Mouse (Mus musculus): ENCODE measurements around the gene Hnrnpul1. TPM values are rescaled to one million over a fixed set of nuclear protein-coding genes. Genes with fewer than 3 reads are reported as not detected.

Gene Hnrnpul1
- polyA plus RNA-seq, 1 experiment from 2014 or later: 32.4 TPM

- ATAC-seq (peak; percentile 97), DNase-seq (ENCODE audit: low spot score) (peak; percentile 98)
- Histone ChIP-seq H3K9me3 (ENCODE audit: low read length) (no peaks in the 10 kb centered on the region), H3K4me1 (ENCODE audit: insufficient read depth, low read depth, low read length) (peaks cover 21% of the 10 kb centered on the region), H3K4me3 (ENCODE audit: low read depth, low read length) (peak within 1 kb of the TSS; percentile 63), H3K27me3 (replicated peaks; ENCODE audit: insufficient read depth, low read length) (no peaks in the 10 kb centered on the region), H3K4me2 (replicated peaks; ENCODE audit: low read depth, low read length) (peak within 1 kb of the TSS; percentile 27), H3K27ac (ENCODE audit: low read length) (peak within 1 kb of the TSS; percentile 92), H3K9ac (replicated peaks; ENCODE audit: low read depth) (0 out of 2 replicates have a peak within 1 kb of the TSS, but pooled peaks have one; percentile 39), H3K36me3 (ENCODE audit: insufficient read depth, low read length) (no peaks in the 10 kb centered on the region)
- under 1% methylated on average over 46 of the region's 46 CpGs for WGBS
- peak; percentile 16 for TF ChIP-seq CTCF (IDR thresholded peaks at IDR 0.05)
- TF ChIP-seq EP300 (IDR thresholded peaks at IDR 0.05): no peak
Measured at GRCm38 (mm10) chr7:25680514-25681258, 73.9 kb downstream of the Hnrnpul1 start, which contains the start of gene B9d2. TSS of gene B9d2 (plus strand) at chr7:25680780.

- 9% methylated on average over 6 of the region's 6 CpGs for WGBS
- Histone ChIP-seq H3K9ac (replicated peaks; ENCODE audit: low read depth) (no peak overlapping the region), H3K36me3 (ENCODE audit: insufficient read depth, low read length) (no peaks in the 10 kb centered on the region), H3K27me3 (replicated peaks; ENCODE audit: insufficient read depth, low read length) (no peaks in the 10 kb centered on the region), H3K9me3 (ENCODE audit: low read length) (no peaks in the 10 kb centered on the region), H3K4me3 (ENCODE audit: low read depth, low read length) (peak overlapping the region; percentile 63; the same call in 1 of the 2 replicates), H3K4me1 (ENCODE audit: insufficient read depth, low read depth, low read length) (peaks cover 24% of the 10 kb centered on the region), H3K27ac (ENCODE audit: low read length) (peak overlapping the region; percentile 92; the same call in 1 of the 2 replicates), H3K4me2 (replicated peaks; ENCODE audit: low read depth, low read length) (peak overlapping the region; percentile 27)
- DNase-seq (ENCODE audit: low spot score): peak; percentile 59
- no peak for ATAC-seq
- TF ChIP-seq CTCF (IDR thresholded peaks at IDR 0.05) (peak; percentile 46), EP300 (IDR thresholded peaks at IDR 0.05) (peak; percentile 30; the same call in 1 of the 2 replicates)
Measured at GRCm38 (mm10) chr7:25679971-25680370, 74.6 kb downstream of the Hnrnpul1 start.

DNA sequence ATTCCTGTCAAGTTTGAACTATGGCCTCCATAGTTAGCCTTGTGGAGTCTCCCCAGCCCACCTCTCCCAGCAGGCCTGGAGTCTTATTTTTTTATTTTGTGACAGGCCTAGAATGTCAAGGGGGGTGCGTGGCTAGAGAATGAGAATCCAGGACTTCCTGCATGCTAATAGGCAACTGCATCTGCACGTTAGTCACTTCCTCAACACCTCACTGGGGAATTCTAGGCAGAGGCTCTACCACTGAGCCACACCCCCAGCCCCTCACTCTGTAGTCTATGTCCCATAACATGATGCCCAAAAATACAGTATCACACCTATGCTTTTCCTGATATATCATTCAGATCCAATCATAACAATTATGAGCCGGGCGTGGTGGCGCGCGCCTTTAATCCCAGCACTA is 77.5 kb downstream of the Hnrnpul1 start:
- Histone ChIP-seq H3K27me3 (replicated peaks; ENCODE audit: insufficient read depth, low read length) (peaks cover 4% of the 10 kb centered on the region; the same call in 1 of the 2 replicates), H3K4me3 (ENCODE audit: low read depth, low read length) (no peak overlapping the region), H3K4me2 (replicated peaks; ENCODE audit: low read depth, low read length) (no peak overlapping the region), H3K36me3 (ENCODE audit: insufficient read depth, low read length) (no peaks in the 10 kb centered on the region), H3K9ac (replicated peaks; ENCODE audit: low read depth) (no peak overlapping the region), H3K4me1 (ENCODE audit: insufficient read depth, low read depth, low read length) (peaks cover 26% of the 10 kb centered on the region), H3K27ac (ENCODE audit: low read length) (peak overlapping the region; percentile 38; the same call in 1 of the 2 replicates), H3K9me3 (ENCODE audit: low read length) (no peaks in the 10 kb centered on the region)
- ATAC-seq (no peak), DNase-seq (ENCODE audit: low spot score) (no peak)
- TF ChIP-seq EP300 (IDR thresholded peaks at IDR 0.05) (no peak), CTCF (IDR thresholded peaks at IDR 0.05) (no peak)
- WGBS: 87% methylated on average over 7 of the region's 7 CpGs

DNA sequence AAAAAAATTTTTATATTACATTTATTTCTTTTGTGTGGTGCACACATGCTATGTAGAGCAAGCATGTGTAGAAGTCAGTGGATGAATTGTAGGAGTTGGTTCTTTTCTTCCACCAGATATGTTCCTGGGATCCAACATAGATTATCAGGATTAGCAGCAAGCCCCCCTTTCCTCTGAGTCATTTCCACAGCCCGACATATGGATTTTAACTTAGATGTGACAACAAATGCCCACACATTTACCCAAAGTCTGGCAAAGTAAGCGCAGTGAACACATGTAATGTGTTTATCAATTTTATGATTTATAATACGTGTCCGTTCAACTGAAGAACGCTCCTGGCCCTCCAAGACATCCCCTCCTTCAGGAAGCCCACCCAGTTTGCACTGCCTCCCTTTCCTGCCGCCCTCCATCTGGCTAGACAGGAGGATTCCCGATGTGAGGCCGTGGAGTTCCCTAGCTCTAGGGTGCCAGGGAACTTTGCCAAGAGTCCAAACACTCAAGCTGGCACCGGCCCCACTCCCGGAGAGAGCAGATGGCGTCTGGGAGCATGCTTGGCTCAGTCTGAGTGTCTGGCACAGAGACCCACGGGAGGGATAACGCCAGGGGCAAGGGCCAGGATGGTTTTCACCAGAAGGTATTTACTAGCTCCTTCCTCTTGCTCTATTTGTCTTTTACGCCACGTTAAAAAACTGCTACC is 78.3 kb downstream of the Hnrnpul1 start:
- H3K9ac ChIP-seq (replicated peaks; ENCODE audit: low read depth): no peak overlapping the region
- no peak overlapping the region for H3K4me3 ChIP-seq (ENCODE audit: low read depth, low read length)
- no peaks in the 10 kb centered on the region for H3K9me3 ChIP-seq (ENCODE audit: low read length)
- H3K27me3 ChIP-seq (replicated peaks; ENCODE audit: insufficient read depth, low read length): peaks cover 4% of the 10 kb centered on the region; the same call in 1 of the 2 replicates
- H3K4me1 ChIP-seq (ENCODE audit: insufficient read depth, low read depth, low read length): peaks cover 22% of the 10 kb centered on the region
- no peak for TF ChIP-seq CTCF (IDR thresholded peaks at IDR 0.05)
- no peak for TF ChIP-seq EP300 (IDR thresholded peaks at IDR 0.05)
- peak overlapping the region; percentile 38 for H3K27ac ChIP-seq (ENCODE audit: low read length)
- H3K36me3 ChIP-seq (ENCODE audit: insufficient read depth, low read length): no peaks in the 10 kb centered on the region
- H3K4me2 ChIP-seq (replicated peaks; ENCODE audit: low read depth, low read length): 0 out of 2 replicates have a peak overlapping the region, but pooled peaks have one; percentile 8
- peak; percentile 83 for DNase-seq (ENCODE audit: low spot score)
- ATAC-seq: peak; percentile 13; the same call in 1 of the 2 replicates
- WGBS: 16% methylated on average over 15 of the region's 15 CpGs

DNA sequence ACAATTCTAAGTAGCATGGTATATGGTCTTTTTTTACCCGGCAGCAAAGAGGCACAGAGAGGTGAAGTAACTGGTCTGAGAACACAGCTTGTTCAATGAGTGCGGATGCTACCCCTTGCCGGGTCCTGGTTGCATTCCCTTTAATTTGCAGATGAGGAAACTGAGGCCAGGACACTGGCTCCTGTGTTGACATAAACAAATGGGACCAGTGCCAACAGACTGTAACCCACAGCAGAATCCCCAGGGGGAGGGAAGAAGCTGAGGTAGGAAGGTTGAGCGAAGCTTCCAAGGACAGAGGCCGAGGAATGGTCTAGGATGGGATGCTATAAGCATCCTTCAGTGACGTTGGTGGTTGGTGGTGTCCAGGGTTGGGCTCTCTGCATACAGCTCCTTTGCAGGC is 79.2 kb downstream of the Hnrnpul1 start:
- Histone ChIP-seq H3K4me1 (ENCODE audit: insufficient read depth, low read depth, low read length) (peaks cover 19% of the 10 kb centered on the region), H3K4me3 (ENCODE audit: low read depth, low read length) (no peak overlapping the region), H3K9me3 (ENCODE audit: low read length) (no peaks in the 10 kb centered on the region), H3K9ac (replicated peaks; ENCODE audit: low read depth) (no peak overlapping the region), H3K4me2 (replicated peaks; ENCODE audit: low read depth, low read length) (no peak overlapping the region), H3K27ac (ENCODE audit: low read length) (no peak overlapping the region), H3K27me3 (replicated peaks; ENCODE audit: insufficient read depth, low read length) (peaks cover 4% of the 10 kb centered on the region; the same call in 1 of the 2 replicates), H3K36me3 (ENCODE audit: insufficient read depth, low read length) (no peaks in the 10 kb centered on the region)
- 46% methylated on average over 6 of the region's 6 CpGs for WGBS
- ATAC-seq (no peak), DNase-seq (ENCODE audit: low spot score) (no peak)
- no peak for TF ChIP-seq EP300 (IDR thresholded peaks at IDR 0.05)
- no peak for TF ChIP-seq CTCF (IDR thresholded peaks at IDR 0.05)

DNA sequence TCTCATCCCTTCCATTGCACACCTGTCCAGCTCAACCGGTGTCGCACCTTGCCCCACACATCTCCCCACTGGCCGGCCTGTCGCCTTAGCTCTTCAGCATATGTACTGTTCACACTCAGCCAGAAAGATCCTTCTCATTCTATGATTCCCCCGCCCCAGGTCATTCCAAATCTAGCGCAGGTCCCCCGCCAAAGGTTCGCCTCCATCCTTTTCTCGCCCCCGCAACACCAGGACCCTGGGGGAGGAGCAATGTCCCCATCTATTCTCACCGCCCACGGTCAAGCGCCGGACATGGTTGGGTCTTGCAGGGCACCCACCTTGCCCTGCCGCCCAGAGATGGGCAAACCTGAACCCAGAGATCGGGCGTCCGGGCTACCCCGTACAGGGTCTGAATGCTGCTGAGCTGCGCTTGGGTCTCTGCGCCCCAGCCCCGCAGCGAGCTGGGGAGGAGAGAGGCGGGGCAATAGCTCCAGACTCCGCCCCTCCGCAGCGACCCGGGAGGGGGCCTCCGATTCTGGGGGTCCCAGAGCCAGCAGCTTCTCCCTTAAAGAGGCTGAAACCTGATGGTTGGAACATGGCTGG is 79.7 kb downstream of the Hnrnpul1 start, which contains the start of gene Tmem91:
TSS of gene Tmem91 (minus strand) at position 448 of the 582 bp plus-strand sequence.
- no peak for TF ChIP-seq EP300 (IDR thresholded peaks at IDR 0.05)
- TF ChIP-seq CTCF (IDR thresholded peaks at IDR 0.05): no peak
- Histone ChIP-seq H3K4me3 (ENCODE audit: low read depth, low read length) (peak within 1 kb of the TSS; percentile 14; the same call in 1 of the 2 replicates), H3K36me3 (ENCODE audit: insufficient read depth, low read length) (no peaks in the 10 kb centered on the region), H3K4me2 (replicated peaks; ENCODE audit: low read depth, low read length) (peak within 1 kb of the TSS; percentile 51), H3K27me3 (replicated peaks; ENCODE audit: insufficient read depth, low read length) (peaks cover 4% of the 10 kb centered on the region; the same call in 1 of the 2 replicates), H3K27ac (ENCODE audit: low read length) (no peak within 1 kb of the TSS), H3K9ac (replicated peaks; ENCODE audit: low read depth) (no peak within 1 kb of the TSS), H3K9me3 (ENCODE audit: low read length) (no peaks in the 10 kb centered on the region), H3K4me1 (ENCODE audit: insufficient read depth, low read depth, low read length) (peaks cover 14% of the 10 kb centered on the region)
- DNase-seq (ENCODE audit: low spot score) (no peak), ATAC-seq (no peak)
- 2% methylated on average over 29 of the region's 29 CpGs for WGBS

All from lung, postnatal 0 days (tissue).